Mouse (Mus musculus): Measurements from ENCODE around the gene Ins1.

The Ins1 gene

DNA sequence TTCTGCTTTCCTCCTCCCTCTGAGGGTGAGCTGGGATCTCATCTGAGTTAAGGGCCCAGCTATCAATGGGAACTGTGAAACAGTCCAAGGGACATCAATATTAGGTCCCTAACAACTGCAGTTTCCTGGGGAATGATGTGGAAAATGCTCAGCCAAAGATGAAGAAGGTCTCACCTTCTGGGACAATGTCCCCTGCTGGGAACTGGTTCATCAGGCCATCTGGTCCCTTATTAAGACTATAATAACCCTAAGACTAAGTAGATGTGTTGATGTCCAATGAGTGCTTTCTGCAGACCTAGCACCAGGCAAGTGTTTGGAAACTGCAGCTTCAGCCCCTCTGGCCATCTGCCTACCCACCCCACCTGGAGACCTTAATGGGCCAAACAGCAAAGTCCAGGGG is at the start of gene Ins1:
Gene Ins1, plus strand, starts transcription at position 301 of the 400 bp plus-strand sequence.
- no peak for DNase-seq (ENCODE audit: extremely low read depth, low read depth, low spot score)

Measured in fat pad, adult 2 months (tissue).